Mouse (Mus musculus) hindbrain, embryonic 14.5 days (tissue): ENCODE data around the gene Olfr1029. TPM values are rescaled to one million over a fixed set of nuclear protein-coding genes. Genes with fewer than 3 reads are reported as not detected.
"Not testable (repeated sequence)": the region's sequence is repeated elsewhere in the genome, so short reads cannot be mapped to it uniquely, and the experiment has no call there.

Experiments
- ATAC-seq: fragments of 200-750 bp; cut with Nextera tagmentation; 2 replicates; pipeline ENCODE4 v1.8.0; 2017; ENCODE audit warnings: moderate number of reproducible peaks, mild to moderate bottlenecking, moderate TSS enrichment, moderate library complexity; ENCODE audit not compliant: low FRiP score
- DNase-seq: peaks from one replicate; pipeline ENCODE4 v3.0.0-alpha.2; 2015; ENCODE audit warnings: low spot score
- H3K27ac ChIP-seq: fragments of 300-500 bp; sonication (generic); 2 replicates; pipeline ENCODE4 v1.5.1; 2014; ENCODE audit warnings: mild to moderate bottlenecking, moderate library complexity
- H3K27me3 ChIP-seq: fragments of 300-500 bp; sonication (generic); 2 replicates; pipeline ENCODE4 v1.6.1; 2014; ENCODE audit warnings: mild to moderate bottlenecking, low read length, mixed read lengths; ENCODE audit not compliant: control insufficient read depth, insufficient read depth
- H3K36me3 ChIP-seq: fragments of 300-500 bp; sonication (generic); replicated peaks from 2 replicates; pipeline ENCODE4 v1.6.1; 2014; ENCODE audit not compliant: control insufficient read depth, insufficient read depth
- H3K4me1 ChIP-seq: fragments of 300-500 bp; sonication (generic); replicated peaks from 2 replicates; pipeline ENCODE4 v1.6.1; 2014; ENCODE audit warnings: antibody characterized with exemption, low read length, mixed read lengths; ENCODE audit not compliant: control insufficient read depth, insufficient read depth
- H3K4me2 ChIP-seq: fragments of 300-500 bp; sonication (generic); replicated peaks from 2 replicates; pipeline ENCODE4 v1.6.1; 2014; ENCODE audit warnings: mild to moderate bottlenecking, moderate library complexity
- H3K4me3 ChIP-seq: fragments of 300-500 bp; sonication (generic); replicated peaks from 2 replicates; pipeline ENCODE4 v1.5.1; 2014; ENCODE audit warnings: mild to moderate bottlenecking, low read length
- H3K9ac ChIP-seq: fragments of 300-500 bp; sonication (generic); 2 replicates; pipeline ENCODE4 v1.6.1; 2014
- H3K9me3 ChIP-seq: fragments of 300-500 bp; sonication (generic); 2 replicates; pipeline ENCODE4 v1.6.1; 2016; ENCODE audit warnings: low read length; ENCODE audit not compliant: control insufficient read depth
- WGBS: fragments of 180-500 bp; shearing (Covaris S2); extraction: QIAGEN DNeasy Blood & Tissue Kit; methylation state at CpG from one replicate; pipeline ENCODE4 v1.1.7; 2014; 5-methylcytosine and 5-hydroxymethylcytosine counted together
- polyA plus RNA-seq: library from polyadenylated mRNA; unstranded; fragments of >200 nt; fragmentation: Nextera tagmentation; extraction: Ambion mirVana; gene quantifications from 2 replicates; pipeline ENCODE4 v1.2.1, GENCODE M21; 2014

Olfr1029 gene
- polyA plus RNA-seq: not detected in 2 replicates

DNA sequence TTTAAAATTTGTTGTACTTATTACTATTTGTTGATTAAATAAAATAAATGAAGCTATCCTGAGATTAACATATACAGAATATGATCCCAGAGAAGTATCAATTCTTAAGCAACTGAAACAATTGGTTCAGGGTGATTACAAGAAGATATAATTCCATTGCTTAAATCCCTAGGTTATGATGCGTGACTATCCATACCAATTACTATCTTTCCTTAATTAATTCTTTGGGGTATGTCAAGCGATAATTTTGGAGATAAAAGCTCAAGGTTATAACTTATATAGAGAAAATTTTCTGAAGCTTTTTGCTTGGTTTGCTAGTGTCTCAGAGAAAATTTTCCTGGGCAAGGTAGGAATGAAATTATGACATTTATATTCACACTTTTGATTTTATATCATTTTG, at the start of gene Olfr1029:
Gene Olfr1029, plus strand, starts transcription at position 301 of the 400 bp plus-strand sequence.
- Histone ChIP-seq H3K4me3 (no peak within 1 kb of the TSS), H3K4me1 (no peaks in the 10 kb centered on the region), H3K27ac (no peak within 1 kb of the TSS), H3K36me3 (no peaks in the 10 kb centered on the region), H3K9me3 (no peaks in the 10 kb centered on the region), H3K4me2 (no peak within 1 kb of the TSS), H3K27me3 (no peaks in the 10 kb centered on the region), H3K9ac (no peak within 1 kb of the TSS)
- 89% methylated on average over 2 of the region's 2 CpGs for WGBS
- no peak for DNase-seq
- no peak for ATAC-seq

DNA sequence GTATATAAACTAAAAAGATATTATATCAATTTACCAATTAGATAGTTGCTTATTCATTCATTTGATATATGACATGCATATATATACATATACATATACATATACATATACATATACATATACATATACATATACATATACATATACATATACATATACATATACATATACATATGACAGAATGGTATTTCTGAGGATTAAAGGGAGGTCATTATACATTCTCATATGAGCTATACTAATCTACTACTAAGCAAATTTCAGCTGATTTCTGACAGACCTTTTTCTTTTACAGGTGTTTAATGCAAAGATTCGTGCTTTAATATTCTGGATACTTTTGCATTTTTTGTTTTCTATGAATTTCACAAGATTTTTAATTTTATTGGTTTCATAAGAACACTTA, 23.6 kb upstream of the Olfr1029 start, which contains the start of gene Olfr1028:
Gene Olfr1028, plus strand, starts transcription at position 301 of the 400 bp plus-strand sequence.
- H3K4me1 ChIP-seq: no peaks in the 10 kb centered on the region
- H3K4me2 ChIP-seq: no peak within 1 kb of the TSS
- no peaks in the 10 kb centered on the region for H3K36me3 ChIP-seq
- ATAC-seq (no peak), DNase-seq (no peak)
- H3K9ac ChIP-seq: no peak within 1 kb of the TSS
- no peaks in the 10 kb centered on the region for H3K9me3 ChIP-seq
- no peak within 1 kb of the TSS for H3K27ac ChIP-seq
- H3K27me3 ChIP-seq: no peaks in the 10 kb centered on the region
- 84% methylated on average over 1 of the region's 1 CpGs for WGBS
- no peak within 1 kb of the TSS for H3K4me3 ChIP-seq

DNA sequence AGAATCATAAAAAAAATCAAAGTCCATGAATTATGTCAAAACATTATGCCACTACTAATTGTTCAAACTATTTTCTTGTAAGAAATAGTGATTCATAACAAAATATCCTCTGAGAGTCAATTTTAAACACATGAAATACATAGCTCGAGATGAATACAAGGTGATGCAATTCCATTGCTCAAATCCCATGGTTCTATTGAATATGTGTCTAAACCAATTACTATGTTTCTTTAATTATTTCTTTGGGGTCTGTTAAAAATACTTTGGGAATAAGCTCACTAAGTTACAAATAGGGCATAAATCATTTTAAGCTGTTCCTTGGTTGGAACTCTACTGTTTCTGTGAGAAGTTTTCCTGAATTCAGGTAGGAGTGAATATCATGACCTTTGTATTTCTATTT, 5.3 kb downstream of the Olfr1029 start, which contains the start of gene Olfr1030:
Gene Olfr1030, plus strand, starts transcription at position 301 of the 400 bp plus-strand sequence.
- H3K4me2 ChIP-seq: no peak within 1 kb of the TSS
- H3K27ac ChIP-seq: no peak within 1 kb of the TSS
- H3K4me3 ChIP-seq: no peak within 1 kb of the TSS
- no peaks in the 10 kb centered on the region for H3K4me1 ChIP-seq
- DNase-seq (no peak), ATAC-seq (no peak)
- no peaks in the 10 kb centered on the region for H3K9me3 ChIP-seq
- 89% methylated on average over 1 of the region's 1 CpGs for WGBS
- H3K9ac ChIP-seq: no peak within 1 kb of the TSS
- no peaks in the 10 kb centered on the region for H3K36me3 ChIP-seq
- H3K27me3 ChIP-seq: no peaks in the 10 kb centered on the region

DNA sequence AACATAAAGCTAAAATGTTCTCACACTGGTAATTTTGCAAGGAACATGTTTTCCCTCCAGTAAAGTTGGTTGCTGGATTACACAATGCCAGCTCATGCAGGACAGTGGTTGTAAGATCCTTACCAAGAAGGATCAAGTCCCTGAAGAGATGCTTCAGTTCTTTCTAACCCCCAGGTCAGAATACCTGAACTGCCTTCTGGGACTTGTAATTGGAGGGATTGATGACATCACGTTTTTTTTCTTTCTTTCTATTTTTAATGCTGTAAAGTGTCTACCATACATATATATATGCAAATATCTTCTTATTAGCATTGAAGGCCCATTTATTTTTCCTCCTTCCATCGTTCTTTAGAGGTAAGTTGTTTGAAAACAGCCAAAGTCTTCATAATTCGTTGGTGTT, 16.3 kb downstream of the Olfr1029 start, which contains the start of gene Olfr1031:
Gene Olfr1031, plus strand, starts transcription at position 301 of the 400 bp plus-strand sequence.
- no peaks in the 10 kb centered on the region for H3K9me3 ChIP-seq
- no peak within 1 kb of the TSS for H3K9ac ChIP-seq
- ATAC-seq (no peak), DNase-seq (no peak)
- no peaks in the 10 kb centered on the region for H3K27me3 ChIP-seq
- H3K4me3 ChIP-seq: no peak within 1 kb of the TSS
- H3K4me1 ChIP-seq: no peaks in the 10 kb centered on the region
- no peak within 1 kb of the TSS for H3K27ac ChIP-seq
- WGBS: 70% methylated on average over 3 of the region's 3 CpGs
- H3K4me2 ChIP-seq: no peak within 1 kb of the TSS
- no peaks in the 10 kb centered on the region for H3K36me3 ChIP-seq

- H3K27me3 ChIP-seq: no peaks in the 10 kb centered on the region
- H3K9ac ChIP-seq: no peak within 1 kb of the TSS
- H3K9me3 ChIP-seq: no peaks in the 10 kb centered on the region
- no peaks in the 10 kb centered on the region for H3K36me3 ChIP-seq
- 92% methylated on average over 7 of the region's 7 CpGs for WGBS
- no peaks in the 10 kb centered on the region for H3K4me1 ChIP-seq
- ATAC-seq (no peak), DNase-seq (no peak)
- no peak within 1 kb of the TSS for H3K4me2 ChIP-seq
- no peak within 1 kb of the TSS for H3K4me3 ChIP-seq
- no peak within 1 kb of the TSS for H3K27ac ChIP-seq
Observed at GRCm38 (mm10) chr2:86005240-86005639, 31.5 kb downstream of the Olfr1029 start, which contains the start of gene Olfr1032. Gene Olfr1032, plus strand, starts transcription at chr2:86005540.

DNA sequence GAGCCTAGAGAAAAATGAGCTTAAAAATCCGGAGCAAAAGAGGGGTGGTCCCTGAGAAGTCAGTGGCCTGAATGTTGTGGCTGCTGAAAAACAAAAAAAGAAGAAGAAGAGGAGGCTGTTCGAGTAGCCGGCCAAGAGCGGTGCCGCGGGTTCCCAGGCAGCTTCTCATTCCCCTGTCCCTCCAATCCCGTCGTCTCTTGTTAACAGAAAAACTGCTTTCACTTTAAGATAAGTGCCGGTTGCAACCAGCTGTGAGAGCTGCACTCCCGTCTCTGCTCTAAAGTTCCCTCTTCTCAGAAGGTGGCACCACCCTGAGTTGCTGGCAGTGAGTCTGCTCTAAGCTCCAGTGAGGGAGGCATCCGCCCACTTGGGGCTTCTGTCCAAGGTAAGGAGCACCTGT, 46.7 kb downstream of the Olfr1029 start, which contains the start of gene Olfr1033:
Gene Olfr1033, plus strand, starts transcription at position 228 of the 400 bp plus-strand sequence.
- not testable (repeated sequence) for H3K4me1 ChIP-seq, H3K9me3 ChIP-seq, H3K9ac ChIP-seq, H3K27me3 ChIP-seq, H3K27ac ChIP-seq, H3K36me3 ChIP-seq, ATAC-seq
- H3K4me2 ChIP-seq: peak within 1 kb of the TSS; percentile 43
- WGBS: 3% methylated on average over 11 of the region's 11 CpGs
- DNase-seq: peak; percentile 37
- peak within 1 kb of the TSS; percentile 20 for H3K4me3 ChIP-seq

DNA sequence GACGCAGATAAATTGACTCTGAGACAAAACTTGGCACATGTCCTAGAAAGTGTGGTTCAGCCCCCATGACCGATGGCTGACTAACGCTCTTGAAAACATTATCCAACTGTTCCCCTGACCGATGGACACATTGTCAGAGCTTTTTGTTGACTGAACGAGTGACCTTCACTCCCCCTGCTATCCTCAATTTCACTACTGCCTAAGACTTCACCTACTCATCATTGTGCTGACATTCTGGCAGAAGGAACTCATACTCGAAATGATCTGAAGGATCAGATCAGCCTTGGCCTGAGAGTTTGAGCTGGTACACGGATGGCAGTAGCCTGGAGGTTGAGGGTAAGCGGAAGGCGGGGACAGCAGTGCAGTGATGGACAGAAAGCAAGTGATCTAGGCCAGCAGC, 47.8 kb downstream of the Olfr1029 start:
- not testable (repeated sequence) for H3K27ac ChIP-seq, H3K4me1 ChIP-seq, H3K27me3 ChIP-seq, H3K9ac ChIP-seq, H3K4me2 ChIP-seq, DNase-seq, H3K4me3 ChIP-seq, ATAC-seq, H3K9me3 ChIP-seq, H3K36me3 ChIP-seq
- 57% methylated on average over 3 of the region's 9 CpGs for WGBS

Other genes starting within 250 kb of the Olfr1029 start
- not detected in 2 replicates for gene Olfr1012, start 211.1 kb upstream of the Olfr1029 start, polyA plus RNA-seq
- gene Olfr1013, start 206.8 kb upstream of the Olfr1029 start, polyA plus RNA-seq: not detected in 2 replicates
- gene Olfr1014, start 201.2 kb upstream of the Olfr1029 start, polyA plus RNA-seq: not detected in 2 replicates
- gene Olfr1015, start 191.9 kb upstream of the Olfr1029 start, polyA plus RNA-seq: not detected in 2 replicates
- gene Olfr1016, start 171.4 kb upstream of the Olfr1029 start, polyA plus RNA-seq: not detected in 2 replicates
- not detected in 2 replicates for gene Olfr1018, start 155.4 kb upstream of the Olfr1029 start, polyA plus RNA-seq
- not detected in 2 replicates for gene Olfr1019, start 128.4 kb upstream of the Olfr1029 start, polyA plus RNA-seq
- gene Olfr1020, start 126.9 kb upstream of the Olfr1029 start, polyA plus RNA-seq: not detected in 2 replicates
- gene Olfr1022, start 105.3 kb upstream of the Olfr1029 start, polyA plus RNA-seq: not detected in 2 replicates
- not detected in 2 replicates for gene Olfr1023, start 88.3 kb upstream of the Olfr1029 start, polyA plus RNA-seq
- gene Olfr1024, start 68.8 kb upstream of the Olfr1029 start, polyA plus RNA-seq: not detected in 2 replicates
- not detected in 2 replicates for gene Olfr1025-ps1, start 58.7 kb upstream of the Olfr1029 start, polyA plus RNA-seq
- not detected in 2 replicates for gene Olfr1026, start 52.3 kb upstream of the Olfr1029 start, polyA plus RNA-seq
- not detected in 2 replicates for gene Olfr1028, start 23.5 kb upstream of the Olfr1029 start, polyA plus RNA-seq
- gene Olfr1030, start 5.4 kb downstream of the Olfr1029 start, polyA plus RNA-seq: not detected in 2 replicates
- not detected in 2 replicates for gene Olfr1031, start 16.4 kb downstream of the Olfr1029 start, polyA plus RNA-seq
- gene Olfr1032, start 31.6 kb downstream of the Olfr1029 start, polyA plus RNA-seq: not detected in 2 replicates
- gene Olfr1033, start 46.7 kb downstream of the Olfr1029 start, polyA plus RNA-seq: 0.22 TPM in 1 of 2 replicates, not detected in the other
- not detected in 2 replicates for gene Olfr1034, start 72.0 kb downstream of the Olfr1029 start, polyA plus RNA-seq
- not detected in 2 replicates for gene Olfr1036, start 100.1 kb downstream of the Olfr1029 start, polyA plus RNA-seq
- not detected in 2 replicates for gene Olfr1037, start 113.5 kb downstream of the Olfr1029 start, polyA plus RNA-seq
- not detected in 2 replicates for gene Olfr1039, start 162.0 kb downstream of the Olfr1029 start, polyA plus RNA-seq
- not detected in 2 replicates for gene Olfr1040, start 172.8 kb downstream of the Olfr1029 start, polyA plus RNA-seq
- gene Olfr1042, start 187.9 kb downstream of the Olfr1029 start, polyA plus RNA-seq: not detected in 2 replicates
- not detected in 2 replicates for gene Olfr1043, start 193.6 kb downstream of the Olfr1029 start, polyA plus RNA-seq
- gene Olfr1044, start 203.9 kb downstream of the Olfr1029 start, polyA plus RNA-seq: not detected in 2 replicates
- gene Olfr52, start 211.8 kb downstream of the Olfr1029 start, polyA plus RNA-seq: not detected in 2 replicates
- not detected in 2 replicates for gene Olfr1045, start 229.1 kb downstream of the Olfr1029 start, polyA plus RNA-seq
- gene Olfr1046, start 245.4 kb downstream of the Olfr1029 start, polyA plus RNA-seq: not detected in 2 replicates